Mouse (Mus musculus) liver, embryonic 16.5 days (tissue): Measurements from ENCODE around the gene Metrnl. TPM values are rescaled to one million over a fixed set of nuclear protein-coding genes. Genes with fewer than 3 reads are reported as not detected.

Experiments
- ATAC-seq: fragments of 200-750 bp; cut with Nextera tagmentation; 2 replicates; pipeline ENCODE4 v1.8.0; 2017; ENCODE audit warnings: low read depth, mild to moderate bottlenecking, moderate number of reproducible peaks, moderate library complexity
- H3K27ac ChIP-seq: fragments of 300-500 bp; sonication (generic); 2 replicates; pipeline ENCODE4 v1.5.1; 2014; ENCODE audit warnings: mild to moderate bottlenecking, low read length
- H3K27me3 ChIP-seq: fragments of 300-500 bp; sonication (generic); 2 replicates; pipeline ENCODE4 v1.6.1; 2014; ENCODE audit warnings: low read depth, low read length, mixed read lengths; ENCODE audit not compliant: control insufficient read depth, insufficient read depth
- H3K36me3 ChIP-seq: fragments of 300-500 bp; sonication (generic); 2 replicates; pipeline ENCODE4 v1.6.1; 2014; ENCODE audit warnings: mild to moderate bottlenecking; ENCODE audit not compliant: control insufficient read depth, insufficient read depth
- H3K4me1 ChIP-seq: fragments of 300-500 bp; sonication (generic); 2 replicates; pipeline ENCODE4 v1.6.1; 2014; ENCODE audit warnings: low read depth, low read length, mixed read lengths; ENCODE audit not compliant: control insufficient read depth
- H3K4me2 ChIP-seq: fragments of 300-500 bp; sonication (generic); 2 replicates; pipeline ENCODE4 v1.6.1; 2014; ENCODE audit warnings: low read depth, low read length, mixed read lengths
- H3K4me3 ChIP-seq: fragments of 300-500 bp; sonication (generic); 2 replicates; pipeline ENCODE4 v1.5.1; 2014; ENCODE audit warnings: low read depth, mild to moderate bottlenecking, low read length
- H3K9ac ChIP-seq: fragments of 300-500 bp; sonication (generic); 2 replicates; pipeline ENCODE4 v1.6.1; 2014; ENCODE audit warnings: low read depth, low read length
- H3K9me3 ChIP-seq: fragments of 300-500 bp; sonication (generic); replicated peaks from 2 replicates; pipeline ENCODE4 v1.6.1; 2016; ENCODE audit warnings: low read length; ENCODE audit not compliant: control insufficient read depth
- WGBS: fragments of 180-500 bp; shearing (Covaris S2); extraction: QIAGEN DNeasy Blood & Tissue Kit; methylation state at CpG from one replicate; pipeline ENCODE4 v1.1.7; 2014; ENCODE audit not compliant: insufficient replicate concordance; 5-methylcytosine and 5-hydroxymethylcytosine counted together
- polyA plus RNA-seq: library from polyadenylated mRNA; unstranded; fragments of >200 nt; fragmentation: Nextera tagmentation; extraction: Ambion mirVana; gene quantifications from 2 replicates; pipeline ENCODE4 v1.2.1, GENCODE M21; 2015

Metrnl gene
- polyA plus RNA-seq, 1 experiment from 2014 or later = 4.2 TPM

GRCm38 (mm10) chr11:121738616-121739015 lies 37.3 kb downstream of the Metrnl start:
- Histone ChIP-seq H3K9ac (no peak overlapping the region), H3K36me3 (no peaks in the 10 kb centered on the region), H3K4me1 (no peaks in the 10 kb centered on the region), H3K4me2 (no peak overlapping the region), H3K27me3 (no peaks in the 10 kb centered on the region), H3K27ac (no peak overlapping the region), H3K9me3 (no peaks in the 10 kb centered on the region), H3K4me3 (no peak overlapping the region)
- 55% methylated on average over 3 of the region's 3 CpGs for WGBS
- no peak for ATAC-seq

DNA sequence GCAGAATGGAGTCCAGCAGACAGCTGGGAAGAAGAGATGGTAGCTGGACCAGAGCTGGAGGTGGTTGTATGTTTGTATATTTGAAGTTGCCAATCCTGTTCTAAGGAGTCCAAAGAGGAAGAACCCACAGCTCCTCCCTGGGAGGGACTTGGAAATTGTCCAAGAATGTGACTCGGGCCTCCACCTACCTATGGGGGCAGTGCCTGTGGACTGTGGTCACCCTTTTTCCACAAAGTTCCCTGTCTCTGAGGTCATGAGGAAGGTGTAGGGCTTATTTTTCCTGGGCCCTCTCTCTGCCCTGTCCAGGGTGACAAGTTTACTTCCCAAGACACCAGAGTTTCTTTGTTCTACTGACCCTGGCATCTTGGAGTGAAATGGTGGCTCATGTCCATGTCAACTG lies 39.6 kb downstream of the Metrnl start:
- no peak for ATAC-seq
- H3K9ac ChIP-seq = no peak overlapping the region
- H3K4me1 ChIP-seq = no peaks in the 10 kb centered on the region
- H3K9me3 ChIP-seq = no peaks in the 10 kb centered on the region
- 39% methylated on average over 1 of the region's 1 CpGs for WGBS
- H3K4me3 ChIP-seq = no peak overlapping the region
- H3K36me3 ChIP-seq = no peaks in the 10 kb centered on the region
- H3K27me3 ChIP-seq = no peaks in the 10 kb centered on the region
- H3K27ac ChIP-seq = no peak overlapping the region
- H3K4me2 ChIP-seq = no peak overlapping the region

- no peak overlapping the region for H3K4me3 ChIP-seq
- H3K36me3 ChIP-seq = no peaks in the 10 kb centered on the region
- no peak overlapping the region for H3K27ac ChIP-seq
- no peak overlapping the region for H3K4me2 ChIP-seq
- WGBS = 45% methylated on average over 1 of the region's 1 CpGs
- no peak overlapping the region for H3K9ac ChIP-seq
- H3K27me3 ChIP-seq = no peaks in the 10 kb centered on the region
- no peak for ATAC-seq
- no peaks in the 10 kb centered on the region for H3K9me3 ChIP-seq
- no peaks in the 10 kb centered on the region for H3K4me1 ChIP-seq
Observed at GRCm38 (mm10) chr11:121741433-121741832, 40.1 kb downstream of the Metrnl start.

- Histone ChIP-seq H3K36me3 (no peaks in the 10 kb centered on the region), H3K4me3 (no peak overlapping the region)
Observed at GRCm38 (mm10) chr11:121743113-121743512, 41.8 kb downstream of the Metrnl start.

GRCm38 (mm10) chr11:121743915-121744628 lies 42.7 kb downstream of the Metrnl start:
- Histone ChIP-seq H3K27ac (no peak overlapping the region), H3K9ac (no peak overlapping the region), H3K4me3 (no peak overlapping the region), H3K27me3 (no peaks in the 10 kb centered on the region), H3K4me1 (no peaks in the 10 kb centered on the region), H3K36me3 (no peaks in the 10 kb centered on the region), H3K9me3 (no peaks in the 10 kb centered on the region), H3K4me2 (no peak overlapping the region)
- no peak for ATAC-seq

More at GRCm38 (mm10) chr11:121743113-121743512, 41.8 kb downstream of the Metrnl start:
- Histone ChIP-seq H3K4me1 (no peaks in the 10 kb centered on the region), H3K9ac (no peak overlapping the region), H3K27me3 (no peaks in the 10 kb centered on the region), H3K27ac (no peak overlapping the region), H3K4me2 (no peak overlapping the region), H3K9me3 (no peaks in the 10 kb centered on the region)
- no peak for ATAC-seq
- WGBS = 24% methylated on average over 1 of the region's 1 CpGs

GRCm38 (mm10) chr11:121746941-121747494 lies 45.7 kb downstream of the Metrnl start:
- Histone ChIP-seq H3K4me1 (no peaks in the 10 kb centered on the region), H3K27me3 (no peaks in the 10 kb centered on the region), H3K9me3 (no peaks in the 10 kb centered on the region), H3K9ac (no peak overlapping the region), H3K4me2 (no peak overlapping the region), H3K27ac (no peak overlapping the region), H3K36me3 (no peaks in the 10 kb centered on the region), H3K4me3 (no peak overlapping the region)
- 63% methylated on average over 12 of the region's 12 CpGs for WGBS
- no peak for ATAC-seq

DNA sequence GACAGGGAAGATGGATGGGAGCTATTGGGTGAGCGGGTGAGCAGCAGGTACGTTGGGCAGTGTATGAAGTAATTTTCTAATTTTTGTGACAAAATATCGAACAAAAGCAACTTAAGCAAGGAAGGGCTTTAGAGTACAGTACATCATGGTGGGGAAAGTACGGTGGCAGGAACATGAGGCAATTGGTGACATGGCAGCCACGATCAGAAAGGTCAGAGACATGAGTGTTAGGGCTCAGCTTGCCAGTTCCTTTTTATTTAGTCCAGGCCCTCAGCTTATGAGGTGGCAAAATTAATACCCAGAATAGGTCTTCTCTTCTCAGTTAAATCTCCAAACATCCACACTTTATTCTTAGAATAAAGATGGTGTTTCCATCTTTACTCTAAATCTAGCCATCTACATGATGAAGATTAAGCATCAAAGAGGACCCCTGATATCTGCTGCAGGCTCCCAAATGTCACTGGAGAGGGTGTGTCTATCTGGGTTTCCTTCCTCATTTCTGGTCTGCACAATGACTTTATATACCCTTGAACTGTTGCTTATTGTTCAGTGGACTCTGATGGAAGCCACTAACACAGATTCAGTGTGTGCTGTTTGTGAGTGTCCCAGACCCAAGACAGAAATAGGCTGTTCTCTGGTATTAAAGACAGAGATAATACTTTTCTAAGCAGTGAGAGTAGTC lies 46.8 kb downstream of the Metrnl start:
- Histone ChIP-seq H3K9ac (no peak overlapping the region), H3K36me3 (no peaks in the 10 kb centered on the region), H3K9me3 (no peaks in the 10 kb centered on the region), H3K27ac (no peak overlapping the region), H3K4me3 (no peak overlapping the region), H3K27me3 (no peaks in the 10 kb centered on the region), H3K4me1 (no peaks in the 10 kb centered on the region), H3K4me2 (no peak overlapping the region)
- no peak for ATAC-seq
- WGBS = 56% methylated on average over 5 of the region's 5 CpGs
